Mouse (Mus musculus) kidney, embryonic 14.5 days (tissue): ENCODE measurements around the gene Copg2. TPM values are rescaled to one million over a fixed set of nuclear protein-coding genes. Genes with fewer than 3 reads are reported as not detected.

ENCODE experiments used
- ATAC-seq: fragments of 200-750 bp; cut with Nextera tagmentation; 2 replicates; pipeline ENCODE4 v1.8.0; 2017; ENCODE audit warnings: moderate number of reproducible peaks, mild to moderate bottlenecking, moderate TSS enrichment, moderate library complexity; ENCODE audit not compliant: low FRiP score, low TSS enrichment
- H3K27ac ChIP-seq: fragments of 300-500 bp; sonication (generic); 2 replicates; pipeline ENCODE4 v1.5.1; 2014; ENCODE audit warnings: low read depth, mild to moderate bottlenecking, low read length, moderate library complexity, mixed read lengths
- H3K27me3 ChIP-seq: fragments of 300-500 bp; sonication (generic); 2 replicates; pipeline ENCODE4 v1.6.1; 2014; ENCODE audit warnings: mild to moderate bottlenecking, low read length; ENCODE audit not compliant: control insufficient read depth, insufficient read depth
- H3K36me3 ChIP-seq: fragments of 300-500 bp; sonication (generic); 2 replicates; pipeline ENCODE4 v1.6.1; 2014; ENCODE audit warnings: low read length, mixed read lengths; ENCODE audit not compliant: control insufficient read depth, insufficient read depth
- H3K4me1 ChIP-seq: fragments of 300-500 bp; sonication (generic); 2 replicates; pipeline ENCODE4 v1.6.1; 2014; ENCODE audit warnings: low read length, mixed read lengths; ENCODE audit not compliant: control insufficient read depth, insufficient read depth
- H3K4me2 ChIP-seq: fragments of 300-500 bp; sonication (generic); replicated peaks from 2 replicates; pipeline ENCODE4 v1.6.1; 2014; ENCODE audit warnings: low read depth, mild to moderate bottlenecking, low read length
- H3K4me3 ChIP-seq: fragments of 300-500 bp; sonication (generic); 2 replicates; pipeline ENCODE4 v1.5.1; 2014; ENCODE audit warnings: mild to moderate bottlenecking, low read length
- H3K9ac ChIP-seq: fragments of 300-500 bp; sonication (generic); 2 replicates; pipeline ENCODE4 v1.6.1; 2014; ENCODE audit warnings: low read depth, mild to moderate bottlenecking, low read length, moderate library complexity
- H3K9me3 ChIP-seq: fragments of 300-500 bp; sonication (generic); 2 replicates; pipeline ENCODE4 v1.6.1; 2016; ENCODE audit warnings: low read length; ENCODE audit not compliant: control insufficient read depth
- WGBS: fragments of 180-500 bp; shearing (Covaris S2); extraction: QIAGEN DNeasy Blood & Tissue Kit; methylation state at CpG from one replicate; pipeline ENCODE4 v1.1.7; 2014; 5-methylcytosine and 5-hydroxymethylcytosine counted together
- polyA plus RNA-seq: library from polyadenylated mRNA; unstranded; fragments of >200 nt; fragmentation: Nextera tagmentation; extraction: Ambion mirVana; gene quantifications from 2 replicates; pipeline ENCODE4 v1.2.1, GENCODE M21; 2014

The Copg2 gene
- polyA plus RNA-seq, 1 experiment from 2014 or later = 30.1 TPM

GRCm38 (mm10) chr6:30734465-30734864, 162.1 kb downstream of the Copg2 start:
- peaks cover 30% of the 10 kb centered on the region for H3K4me1 ChIP-seq
- no peaks in the 10 kb centered on the region for H3K27me3 ChIP-seq
- no peak overlapping the region for H3K4me2 ChIP-seq
- peaks cover 50% of the 10 kb centered on the region for H3K9me3 ChIP-seq
- H3K27ac ChIP-seq = peak overlapping the region; percentile 48
- 61% methylated on average over 6 of the region's 6 CpGs for WGBS
- no peaks in the 10 kb centered on the region for H3K36me3 ChIP-seq
- no peak for ATAC-seq
- no peak overlapping the region for H3K4me3 ChIP-seq
- no peak overlapping the region for H3K9ac ChIP-seq

- Histone ChIP-seq H3K4me2 (no peak overlapping the region), H3K27ac (peak overlapping the region; percentile 24; the same call in 1 of the 2 replicates), H3K27me3 (no peaks in the 10 kb centered on the region), H3K9ac (no peak overlapping the region), H3K9me3 (peaks cover 32% of the 10 kb centered on the region), H3K4me3 (no peak overlapping the region), H3K36me3 (no peaks in the 10 kb centered on the region), H3K4me1 (peaks cover 33% of the 10 kb centered on the region)
- no peak for ATAC-seq
- WGBS = 54% methylated on average over 18 of the region's 18 CpGs
Observed at GRCm38 (mm10) chr6:30732571-30733130, 163.9 kb downstream of the Copg2 start.

GRCm38 (mm10) chr6:30730301-30730971, 166.2 kb downstream of the Copg2 start:
- ATAC-seq = peak; percentile 92
- peaks cover 11% of the 10 kb centered on the region; the same call in 1 of the 2 replicates for H3K9me3 ChIP-seq
- H3K4me3 ChIP-seq = no peak overlapping the region
- H3K4me1 ChIP-seq = peaks cover 33% of the 10 kb centered on the region
- no peaks in the 10 kb centered on the region for H3K27me3 ChIP-seq
- H3K9ac ChIP-seq = no peak overlapping the region
- H3K4me2 ChIP-seq = no peak overlapping the region; the same call in 1 of the 2 replicates
- no peaks in the 10 kb centered on the region for H3K36me3 ChIP-seq
- WGBS = 20% methylated on average over 12 of the region's 12 CpGs
- peak overlapping the region; percentile 38 for H3K27ac ChIP-seq

- Histone ChIP-seq H3K4me2 (no peak within 1 kb of the TSS), H3K27ac (peak within 1 kb of the TSS; percentile 51), H3K4me3 (no peak within 1 kb of the TSS), H3K27me3 (no peaks in the 10 kb centered on the region), H3K9me3 (no peaks in the 10 kb centered on the region), H3K4me1 (peaks cover 21% of the 10 kb centered on the region), H3K9ac (no peak within 1 kb of the TSS), H3K36me3 (no peaks in the 10 kb centered on the region)
- peak; percentile 52; the same call in 1 of the 2 replicates for ATAC-seq
- WGBS = 53% methylated on average over 7 of the region's 7 CpGs
Observed at GRCm38 (mm10) chr6:30723331-30723730, 173.3 kb downstream of the Copg2 start, which contains the start of gene Mest. Gene Mest (plus strand): TSS chr6:30723547.

GRCm38 (mm10) chr6:30722385-30723164, 174.0 kb downstream of the Copg2 start:
- Histone ChIP-seq H3K4me1 (peaks cover 21% of the 10 kb centered on the region), H3K9me3 (no peaks in the 10 kb centered on the region), H3K27me3 (no peaks in the 10 kb centered on the region), H3K4me3 (no peak overlapping the region), H3K4me2 (no peak overlapping the region), H3K36me3 (no peaks in the 10 kb centered on the region), H3K9ac (no peak overlapping the region), H3K27ac (no peak overlapping the region)
- WGBS = 86% methylated on average over 4 of the region's 4 CpGs
- no peak for ATAC-seq

GRCm38 (mm10) chr6:30716796-30717195, 179.8 kb downstream of the Copg2 start:
- Histone ChIP-seq H3K9ac (no peak overlapping the region), H3K9me3 (no peaks in the 10 kb centered on the region), H3K27ac (peak overlapping the region; percentile 37; the same call in 1 of the 2 replicates), H3K4me1 (peaks cover 20% of the 10 kb centered on the region), H3K27me3 (no peaks in the 10 kb centered on the region), H3K4me3 (no peak overlapping the region), H3K36me3 (no peaks in the 10 kb centered on the region), H3K4me2 (no peak overlapping the region)
- WGBS = 90% methylated on average over 7 of the region's 7 CpGs
- no peak for ATAC-seq

GRCm38 (mm10) chr6:30714891-30715471, 181.6 kb downstream of the Copg2 start:
- H3K36me3 ChIP-seq = no peaks in the 10 kb centered on the region

GRCm38 (mm10) chr6:30713896-30714295, 182.7 kb downstream of the Copg2 start:
- Histone ChIP-seq H3K4me3 (no peak overlapping the region), H3K4me2 (no peak overlapping the region), H3K36me3 (no peaks in the 10 kb centered on the region), H3K9ac (no peak overlapping the region), H3K9me3 (no peaks in the 10 kb centered on the region), H3K27ac (peak overlapping the region; percentile 83), H3K27me3 (no peaks in the 10 kb centered on the region), H3K4me1 (peaks cover 23% of the 10 kb centered on the region)
- WGBS = 48% methylated on average over 11 of the region's 11 CpGs
- ATAC-seq = no peak

More at GRCm38 (mm10) chr6:30714891-30715471, 181.6 kb downstream of the Copg2 start:
- no peak overlapping the region for H3K4me2 ChIP-seq
- no peaks in the 10 kb centered on the region for H3K27me3 ChIP-seq
- no peak overlapping the region for H3K9ac ChIP-seq
- H3K4me3 ChIP-seq = no peak overlapping the region
- H3K9me3 ChIP-seq = no peaks in the 10 kb centered on the region
- H3K27ac ChIP-seq = peak overlapping the region; percentile 83
- 48% methylated on average over 5 of the region's 5 CpGs for WGBS
- H3K4me1 ChIP-seq = peaks cover 23% of the 10 kb centered on the region
- peak; percentile 61 for ATAC-seq
